Mouse (Mus musculus) ES-E14 (cell line): Measurements from ENCODE around the gene Schip1.

Source experiments
- CHD2 ChIP-seq: IDR thresholded peaks from 2 replicates; pipeline ENCODE4 v1.6.1; 2014; ENCODE audit warnings: mild to moderate bottlenecking, low read depth, low read length, inconsistent platforms
- ZNF384 ChIP-seq: IDR thresholded peaks from 2 replicates; pipeline ENCODE4 v1.6.1; 2012; ENCODE audit warnings: low read depth, low read length, inconsistent platforms

- TF ChIP-seq CHD2 (peak; percentile 92), ZNF384 (no peak)
Measured at GRCm38 (mm10) chr3:68056373-68057275, 8.0 kb upstream of the Schip1 start.
